Mouse (Mus musculus): ENCODE measurements around the gene Akap12. TPM values are rescaled to one million over a fixed set of nuclear protein-coding genes. Genes with fewer than 3 reads are reported as not detected.

Gene Akap12
- polyA plus RNA-seq, 1 experiment from 2014 or later = 67.9 TPM

- ATAC-seq (ENCODE audit: low read depth) = no peak
- Histone ChIP-seq H3K4me2 (ENCODE audit: low read depth, low read length) (no peak overlapping the region), H3K4me3 (ENCODE audit: low read depth, low read length) (no peak overlapping the region), H3K36me3 (ENCODE audit: control insufficient read depth, insufficient read depth, low read length) (no peaks in the 10 kb centered on the region), H3K9ac (ENCODE audit: low read depth, low read length) (no peak overlapping the region), H3K9me3 (ENCODE audit: control insufficient read depth, low read length) (no peaks in the 10 kb centered on the region), H3K27ac (replicated peaks; ENCODE audit: low read depth, low read length) (no peak overlapping the region), H3K27me3 (replicated peaks; ENCODE audit: control insufficient read depth, insufficient read depth, low read length) (no peaks in the 10 kb centered on the region), H3K4me1 (ENCODE audit: control insufficient read depth, insufficient read depth, low read length) (no peaks in the 10 kb centered on the region)
- 29% methylated on average over 4 of the region's 4 CpGs for WGBS
- no peak for DNase-seq (ENCODE audit: low spot score)
Observed at GRCm38 (mm10) chr10:4249235-4249845, 16.8 kb upstream of the Akap12 start.

- no peak overlapping the region for H3K4me2 ChIP-seq (ENCODE audit: low read depth, low read length)
- DNase-seq (ENCODE audit: low spot score) = no peak
- no peak overlapping the region for H3K4me3 ChIP-seq (ENCODE audit: low read depth, low read length)
- ATAC-seq (ENCODE audit: low read depth) = no peak
- WGBS = 68% methylated on average over 3 of the region's 3 CpGs
- H3K27ac ChIP-seq (replicated peaks; ENCODE audit: low read depth, low read length) = no peak overlapping the region
- H3K36me3 ChIP-seq (ENCODE audit: control insufficient read depth, insufficient read depth, low read length) = no peaks in the 10 kb centered on the region
- no peaks in the 10 kb centered on the region for H3K4me1 ChIP-seq (ENCODE audit: control insufficient read depth, insufficient read depth, low read length)
- no peaks in the 10 kb centered on the region for H3K9me3 ChIP-seq (ENCODE audit: control insufficient read depth, low read length)
- no peaks in the 10 kb centered on the region for H3K27me3 ChIP-seq (replicated peaks; ENCODE audit: control insufficient read depth, insufficient read depth, low read length)
- H3K9ac ChIP-seq (ENCODE audit: low read depth, low read length) = no peak overlapping the region
Observed at GRCm38 (mm10) chr10:4250681-4251080, 15.5 kb upstream of the Akap12 start.

- no peaks in the 10 kb centered on the region for H3K9me3 ChIP-seq (ENCODE audit: control insufficient read depth, low read length)
- H3K27me3 ChIP-seq (replicated peaks; ENCODE audit: control insufficient read depth, insufficient read depth, low read length) = no peaks in the 10 kb centered on the region
- no peak overlapping the region for H3K4me2 ChIP-seq (ENCODE audit: low read depth, low read length)
- H3K9ac ChIP-seq (ENCODE audit: low read depth, low read length) = no peak overlapping the region
- ATAC-seq (ENCODE audit: low read depth) (no peak), DNase-seq (ENCODE audit: low spot score) (no peak)
- WGBS = 80% methylated on average over 4 of the region's 4 CpGs
- no peaks in the 10 kb centered on the region for H3K4me1 ChIP-seq (ENCODE audit: control insufficient read depth, insufficient read depth, low read length)
- no peaks in the 10 kb centered on the region for H3K36me3 ChIP-seq (ENCODE audit: control insufficient read depth, insufficient read depth, low read length)
- H3K4me3 ChIP-seq (ENCODE audit: low read depth, low read length) = no peak overlapping the region
- no peak overlapping the region for H3K27ac ChIP-seq (replicated peaks; ENCODE audit: low read depth, low read length)
Observed at GRCm38 (mm10) chr10:4253613-4254012, 12.6 kb upstream of the Akap12 start.

- no peak overlapping the region for H3K9ac ChIP-seq (ENCODE audit: low read depth, low read length)
- 51% methylated on average over 5 of the region's 5 CpGs for WGBS
- no peaks in the 10 kb centered on the region for H3K27me3 ChIP-seq (replicated peaks; ENCODE audit: control insufficient read depth, insufficient read depth, low read length)
- H3K4me3 ChIP-seq (ENCODE audit: low read depth, low read length) = no peak overlapping the region
- no peaks in the 10 kb centered on the region for H3K4me1 ChIP-seq (ENCODE audit: control insufficient read depth, insufficient read depth, low read length)
- H3K27ac ChIP-seq (replicated peaks; ENCODE audit: low read depth, low read length) = no peak overlapping the region
- no peak for ATAC-seq (ENCODE audit: low read depth)
- no peaks in the 10 kb centered on the region for H3K9me3 ChIP-seq (ENCODE audit: control insufficient read depth, low read length)
- no peak overlapping the region for H3K4me2 ChIP-seq (ENCODE audit: low read depth, low read length)
- no peaks in the 10 kb centered on the region for H3K36me3 ChIP-seq (ENCODE audit: control insufficient read depth, insufficient read depth, low read length)
- DNase-seq (ENCODE audit: low spot score) = no peak
Observed at GRCm38 (mm10) chr10:4254459-4254858, 11.7 kb upstream of the Akap12 start.

GRCm38 (mm10) chr10:4260925-4261324, 5.3 kb upstream of the Akap12 start:
- DNase-seq (ENCODE audit: low spot score) = no peak
- Histone ChIP-seq H3K4me1 (ENCODE audit: control insufficient read depth, insufficient read depth, low read length) (0 out of 2 replicates have a peak, but pooled peaks cover 3% of the 10 kb centered on the region), H3K4me3 (ENCODE audit: low read depth, low read length) (no peak overlapping the region), H3K27ac (replicated peaks; ENCODE audit: low read depth, low read length) (no peak overlapping the region), H3K4me2 (ENCODE audit: low read depth, low read length) (no peak overlapping the region), H3K36me3 (ENCODE audit: control insufficient read depth, insufficient read depth, low read length) (no peaks in the 10 kb centered on the region), H3K27me3 (replicated peaks; ENCODE audit: control insufficient read depth, insufficient read depth, low read length) (no peaks in the 10 kb centered on the region), H3K9ac (ENCODE audit: low read depth, low read length) (no peak overlapping the region), H3K9me3 (ENCODE audit: control insufficient read depth, low read length) (no peaks in the 10 kb centered on the region)
- ATAC-seq (ENCODE audit: low read depth) = no peak
- 74% methylated on average over 5 of the region's 5 CpGs for WGBS

GRCm38 (mm10) chr10:4261359-4261952, 4.7 kb upstream of the Akap12 start:
- DNase-seq (ENCODE audit: low spot score) = peak; percentile 11
- Histone ChIP-seq H3K27ac (replicated peaks; ENCODE audit: low read depth, low read length) (no peak overlapping the region), H3K4me3 (ENCODE audit: low read depth, low read length) (no peak overlapping the region), H3K9me3 (ENCODE audit: control insufficient read depth, low read length) (no peaks in the 10 kb centered on the region), H3K9ac (ENCODE audit: low read depth, low read length) (no peak overlapping the region), H3K4me1 (ENCODE audit: control insufficient read depth, insufficient read depth, low read length) (0 out of 2 replicates have a peak, but pooled peaks cover 3% of the 10 kb centered on the region), H3K36me3 (ENCODE audit: control insufficient read depth, insufficient read depth, low read length) (no peaks in the 10 kb centered on the region), H3K4me2 (ENCODE audit: low read depth, low read length) (no peak overlapping the region), H3K27me3 (replicated peaks; ENCODE audit: control insufficient read depth, insufficient read depth, low read length) (no peaks in the 10 kb centered on the region)
- 72% methylated on average over 9 of the region's 9 CpGs for WGBS
- 0 out of 2 replicates have a peak, but pooled peaks have one; percentile 38 for ATAC-seq (ENCODE audit: low read depth)

GRCm38 (mm10) chr10:4265641-4266040, 539 bp upstream of the Akap12 start:
- Histone ChIP-seq H3K36me3 (ENCODE audit: control insufficient read depth, insufficient read depth, low read length) (no peaks in the 10 kb centered on the region), H3K4me1 (ENCODE audit: control insufficient read depth, insufficient read depth, low read length) (peaks cover 3% of the 10 kb centered on the region; the same call in 1 of the 2 replicates), H3K27ac (replicated peaks; ENCODE audit: low read depth, low read length) (no peak overlapping the region; the same call in 1 of the 2 replicates), H3K4me2 (ENCODE audit: low read depth, low read length) (peak overlapping the region; percentile 96), H3K9me3 (ENCODE audit: control insufficient read depth, low read length) (no peaks in the 10 kb centered on the region), H3K4me3 (ENCODE audit: low read depth, low read length) (peak overlapping the region; percentile 69), H3K9ac (ENCODE audit: low read depth, low read length) (peak overlapping the region; percentile 74; the same call in 1 of the 2 replicates), H3K27me3 (replicated peaks; ENCODE audit: control insufficient read depth, insufficient read depth, low read length) (no peaks in the 10 kb centered on the region)
- ATAC-seq (ENCODE audit: low read depth) (peak; percentile 64; the same call in 1 of the 2 replicates), DNase-seq (ENCODE audit: low spot score) (peak; percentile 45)
- 2% methylated on average over 13 of the region's 13 CpGs for WGBS

GRCm38 (mm10) chr10:4266931-4267310, 741 bp downstream of the Akap12 start:
- peak overlapping the region; percentile 74 for H3K9ac ChIP-seq (ENCODE audit: low read depth, low read length)
- ATAC-seq (ENCODE audit: low read depth) (peak; percentile 31; the same call in 1 of the 2 replicates), DNase-seq (ENCODE audit: low spot score) (peak; percentile 17)
- no peaks in the 10 kb centered on the region for H3K9me3 ChIP-seq (ENCODE audit: control insufficient read depth, low read length)
- peak overlapping the region; percentile 69 for H3K4me3 ChIP-seq (ENCODE audit: low read depth, low read length)
- H3K36me3 ChIP-seq (ENCODE audit: control insufficient read depth, insufficient read depth, low read length) = no peaks in the 10 kb centered on the region
- no peak overlapping the region; the same call in 1 of the 2 replicates for H3K27ac ChIP-seq (replicated peaks; ENCODE audit: low read depth, low read length)
- no peaks in the 10 kb centered on the region for H3K27me3 ChIP-seq (replicated peaks; ENCODE audit: control insufficient read depth, insufficient read depth, low read length)
- H3K4me1 ChIP-seq (ENCODE audit: control insufficient read depth, insufficient read depth, low read length) = peaks cover 3% of the 10 kb centered on the region; the same call in 1 of the 2 replicates
- WGBS = 5% methylated on average over 10 of the region's 11 CpGs
- H3K4me2 ChIP-seq (ENCODE audit: low read depth, low read length) = peak overlapping the region; percentile 96

All from embryonic facial prominence, embryonic 14.5 days (tissue).